Mouse (Mus musculus) ES-CJ7 (cell line): Measurements from ENCODE around the gene RPS10-NUDT3.

Experiments used
- DNase-seq: peaks from one replicate; pipeline ENCODE4 v3.0.0; 2011; ENCODE audit warnings: low read depth, low spot score

The RPS10-NUDT3 gene

DNA sequence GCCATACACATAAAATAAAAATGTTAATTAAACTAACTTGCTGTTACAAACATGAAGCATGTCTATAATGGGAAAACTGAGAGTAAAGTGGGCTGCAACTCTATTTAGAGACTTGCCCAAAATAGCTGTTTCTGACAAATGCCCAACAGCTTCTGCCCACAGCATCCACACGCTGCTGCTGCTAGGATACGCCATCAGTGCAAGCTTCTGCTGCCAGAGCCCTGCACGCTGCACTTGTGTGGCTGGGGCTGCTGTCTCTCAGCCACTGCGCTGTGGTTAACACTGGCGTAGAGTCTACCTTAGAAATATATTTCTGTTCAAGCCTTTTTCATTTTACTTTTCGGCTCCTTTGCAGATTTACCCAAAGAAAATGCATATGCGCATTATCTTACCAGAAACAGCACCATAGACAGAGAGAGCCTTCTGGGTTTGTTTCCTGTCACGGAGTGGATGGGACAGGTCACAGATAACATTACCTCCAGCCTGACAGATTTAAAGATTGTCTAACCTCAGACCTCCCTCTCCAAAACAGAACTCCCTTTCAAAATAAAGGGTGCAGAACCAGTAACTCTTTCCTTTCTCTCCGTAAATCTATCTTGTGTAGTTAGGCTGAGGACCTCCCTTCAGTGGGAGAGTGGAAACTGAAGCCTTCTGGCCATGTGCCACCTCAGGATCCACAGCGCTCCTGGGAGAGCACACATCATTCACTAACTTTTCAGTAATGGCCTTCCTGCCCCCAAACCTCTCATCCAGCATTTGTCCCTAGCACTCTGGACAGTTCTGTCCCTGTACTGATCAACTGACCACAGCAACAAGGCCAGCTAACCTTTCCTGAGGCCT, 24.1 kb downstream of the RPS10-NUDT3 start:
- DNase-seq = no peak

DNA sequence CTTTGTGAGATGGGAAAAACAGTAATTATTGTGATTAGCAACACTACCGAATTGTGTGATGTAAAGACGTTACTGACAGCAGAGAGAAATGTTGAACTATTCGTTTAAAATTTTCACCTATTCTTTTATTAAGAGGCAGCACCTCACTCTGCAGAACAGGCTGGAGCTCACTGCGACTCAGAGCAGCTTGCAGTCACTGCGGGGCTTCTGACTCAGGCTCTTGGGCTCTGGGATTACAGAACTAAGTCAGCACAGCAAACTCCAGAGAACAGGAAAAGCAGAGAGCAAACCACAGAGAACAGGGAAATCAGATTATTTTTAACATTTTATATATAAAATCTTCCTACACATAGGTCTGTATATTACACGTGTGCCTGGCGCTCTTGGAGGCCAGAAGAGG, 25.4 kb downstream of the RPS10-NUDT3 start:
- DNase-seq = no peak

DNA sequence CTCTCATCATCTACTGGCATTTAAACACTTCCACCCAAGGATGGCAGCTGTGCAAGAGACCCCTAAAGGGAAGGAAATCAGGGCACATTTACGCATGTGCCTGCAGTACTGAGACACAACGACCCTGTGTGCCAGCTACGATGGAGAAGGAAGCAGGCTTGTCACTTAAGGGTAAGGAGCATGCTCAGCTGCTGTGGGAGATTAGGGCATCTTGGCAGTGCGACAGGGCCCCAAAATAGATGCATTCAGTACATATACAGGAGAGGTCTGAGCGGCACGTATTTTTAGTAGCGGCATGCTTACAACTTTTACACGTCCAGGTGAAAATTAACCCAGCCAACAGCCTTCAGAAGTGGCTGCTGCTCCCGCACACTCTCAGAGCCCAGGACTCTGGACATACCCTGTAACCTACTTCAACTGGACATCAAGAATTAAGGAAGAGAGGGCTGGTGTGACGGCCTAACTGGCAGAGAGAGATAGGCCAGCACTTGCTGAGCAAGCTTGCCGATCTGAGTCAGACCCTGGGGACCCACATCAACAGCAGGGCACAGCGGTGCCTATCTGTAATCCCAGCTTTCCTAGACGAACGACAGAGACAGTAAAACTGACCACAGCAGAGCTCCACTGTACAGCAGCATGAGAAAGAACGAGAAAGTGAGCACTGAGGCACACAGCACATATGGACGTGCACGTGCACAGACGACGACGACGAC, 31.3 kb downstream of the RPS10-NUDT3 start:
- DNase-seq = no peak

DNA sequence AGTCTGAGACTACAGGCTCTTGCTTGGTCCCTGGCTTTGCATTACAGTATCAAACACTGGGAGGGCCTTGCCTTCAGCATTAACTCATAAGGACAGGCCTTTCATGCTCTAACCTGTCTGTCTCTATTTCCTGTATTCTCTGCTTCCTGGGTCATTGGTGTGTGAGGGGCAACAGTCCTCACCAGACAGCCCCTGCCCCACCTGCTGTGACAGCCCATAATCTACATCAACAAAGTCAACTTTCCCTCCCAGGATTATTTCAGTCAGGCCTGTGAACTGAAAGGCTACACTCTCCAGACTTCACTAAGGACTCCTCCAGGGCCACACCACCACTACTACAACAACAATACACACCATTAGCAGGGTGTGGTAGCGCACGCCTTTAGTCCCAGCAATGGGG, 32.0 kb downstream of the RPS10-NUDT3 start:
- DNase-seq = peak; percentile 72

DNA sequence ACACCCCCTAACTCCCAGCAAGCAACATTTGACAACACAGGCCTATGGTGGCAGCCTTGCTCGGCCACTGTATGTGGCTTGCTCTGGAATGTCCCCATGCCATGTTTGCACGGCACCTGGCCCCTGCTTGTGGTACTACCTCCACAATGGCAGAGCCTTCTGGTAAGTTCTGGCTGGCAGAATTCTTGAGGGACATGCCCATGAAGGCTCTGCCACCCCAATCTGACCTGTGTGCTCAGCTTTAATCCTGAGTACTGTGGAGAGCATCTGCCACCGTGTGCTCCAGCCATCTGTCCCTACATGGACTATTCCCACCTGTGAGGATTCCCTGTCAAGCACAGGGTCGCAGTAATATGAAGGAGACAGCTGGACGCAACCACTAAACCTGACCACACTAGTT, 34.2 kb downstream of the RPS10-NUDT3 start:
- DNase-seq = no peak

DNA sequence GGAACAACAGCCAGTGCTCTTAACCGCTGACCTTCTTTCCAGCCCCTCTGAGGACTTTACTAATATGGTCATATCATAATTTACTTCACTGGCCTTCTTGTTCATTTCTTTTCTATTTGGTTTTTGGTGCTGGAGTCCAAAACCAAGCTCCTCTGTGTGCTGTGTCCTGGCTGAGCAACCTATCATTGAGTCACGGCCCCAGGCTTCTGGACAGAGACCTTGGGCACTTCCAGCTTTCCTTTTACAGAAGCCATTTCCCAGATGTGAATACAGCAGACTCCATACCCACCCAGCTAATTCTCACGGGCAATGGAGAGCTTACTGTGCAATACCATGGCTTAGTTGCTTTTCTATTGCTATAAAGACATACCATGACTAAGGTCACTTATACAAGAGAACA, 34.7 kb downstream of the RPS10-NUDT3 start:
- no peak for DNase-seq

DNA sequence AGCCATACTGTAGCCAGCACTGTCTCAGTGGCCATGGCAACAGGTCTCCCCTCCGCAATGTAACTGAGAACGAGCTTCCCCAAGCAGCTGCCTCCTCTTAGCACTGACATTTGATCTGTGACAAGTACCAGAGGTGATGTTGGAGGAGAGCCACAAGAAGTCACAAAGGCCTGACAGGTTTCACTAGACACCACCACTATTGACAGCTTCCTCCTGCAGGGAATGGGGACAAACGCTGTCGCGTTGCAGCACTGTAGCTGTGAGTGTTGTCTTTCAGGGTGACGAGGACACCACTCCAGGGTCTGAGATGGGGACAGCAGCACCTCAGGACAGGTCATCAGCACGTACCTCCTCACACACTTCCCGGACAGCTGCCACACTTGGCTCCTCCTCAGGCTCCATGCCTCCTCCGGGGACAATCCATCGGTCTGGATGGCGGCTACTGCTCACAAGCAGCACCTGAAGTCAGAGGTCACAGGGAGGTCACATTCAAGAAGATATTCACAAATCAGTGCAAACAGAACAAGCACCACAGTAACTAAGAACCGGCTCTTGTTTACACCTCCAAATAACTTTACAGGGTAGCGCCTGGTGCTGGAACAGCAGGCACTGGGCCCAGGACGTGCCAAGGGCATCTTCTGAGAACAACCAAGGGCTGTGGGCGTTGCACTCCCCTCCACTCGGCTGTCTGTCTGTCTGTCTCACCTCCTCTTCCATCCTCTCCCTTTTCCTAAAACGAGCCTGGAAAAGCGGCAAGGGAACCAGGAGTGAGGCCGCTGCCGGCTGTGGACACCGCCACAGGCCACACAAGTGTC, 38.4 kb downstream of the RPS10-NUDT3 start:
- DNase-seq = no peak

DNA sequence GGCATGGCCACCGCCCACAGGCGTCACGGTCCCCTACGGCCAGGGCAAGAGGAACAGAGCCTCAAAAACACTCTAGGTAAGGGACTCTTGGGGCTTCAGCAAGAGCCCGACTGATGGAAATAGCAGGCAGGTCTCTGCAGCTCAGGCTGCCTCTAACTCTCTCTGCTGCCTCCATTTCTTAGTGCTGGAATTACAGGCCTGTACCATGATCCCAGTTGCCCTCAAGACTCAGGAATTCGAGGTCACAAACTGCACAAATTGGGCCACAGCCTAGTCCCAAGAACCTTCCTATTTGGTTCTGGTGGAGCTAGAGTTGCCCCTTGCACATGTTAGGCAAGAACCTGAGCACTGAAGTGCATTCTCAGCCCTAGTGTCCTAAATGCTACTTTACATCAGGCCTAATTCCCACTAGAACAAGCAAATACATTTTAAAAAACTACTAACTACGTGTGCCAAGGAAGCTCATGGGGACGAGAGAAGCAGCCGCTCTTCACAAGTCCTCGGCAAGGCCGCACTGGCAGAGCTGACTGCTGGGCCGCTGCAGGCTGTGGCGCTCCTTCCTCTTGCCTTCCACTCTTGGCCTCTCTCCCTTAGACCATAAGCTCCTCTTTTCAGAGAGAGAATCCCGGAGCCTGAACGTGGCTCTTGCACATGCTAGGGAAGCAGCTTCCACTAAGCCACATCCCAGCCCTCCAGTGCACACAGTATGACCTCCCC, 39.2 kb downstream of the RPS10-NUDT3 start:
- no peak for DNase-seq

DNA sequence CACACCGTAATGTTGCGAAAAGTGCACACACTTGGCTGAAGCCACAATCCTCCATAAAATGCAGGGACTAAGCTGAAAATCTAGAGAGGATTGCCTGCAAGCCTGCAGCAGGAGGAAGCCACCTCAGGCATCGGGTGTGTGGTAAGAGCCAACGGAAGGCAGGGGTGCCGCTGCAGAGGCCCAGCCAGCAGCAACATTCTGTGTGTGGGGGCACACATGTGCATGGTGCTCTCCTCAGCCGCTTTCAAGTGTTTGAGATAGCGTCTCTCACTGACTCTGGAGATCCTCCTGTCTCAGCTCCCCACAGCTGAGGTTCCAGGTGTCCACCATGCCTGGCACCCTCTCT, 42.5 kb downstream of the RPS10-NUDT3 start:
- DNase-seq = no peak

DNA sequence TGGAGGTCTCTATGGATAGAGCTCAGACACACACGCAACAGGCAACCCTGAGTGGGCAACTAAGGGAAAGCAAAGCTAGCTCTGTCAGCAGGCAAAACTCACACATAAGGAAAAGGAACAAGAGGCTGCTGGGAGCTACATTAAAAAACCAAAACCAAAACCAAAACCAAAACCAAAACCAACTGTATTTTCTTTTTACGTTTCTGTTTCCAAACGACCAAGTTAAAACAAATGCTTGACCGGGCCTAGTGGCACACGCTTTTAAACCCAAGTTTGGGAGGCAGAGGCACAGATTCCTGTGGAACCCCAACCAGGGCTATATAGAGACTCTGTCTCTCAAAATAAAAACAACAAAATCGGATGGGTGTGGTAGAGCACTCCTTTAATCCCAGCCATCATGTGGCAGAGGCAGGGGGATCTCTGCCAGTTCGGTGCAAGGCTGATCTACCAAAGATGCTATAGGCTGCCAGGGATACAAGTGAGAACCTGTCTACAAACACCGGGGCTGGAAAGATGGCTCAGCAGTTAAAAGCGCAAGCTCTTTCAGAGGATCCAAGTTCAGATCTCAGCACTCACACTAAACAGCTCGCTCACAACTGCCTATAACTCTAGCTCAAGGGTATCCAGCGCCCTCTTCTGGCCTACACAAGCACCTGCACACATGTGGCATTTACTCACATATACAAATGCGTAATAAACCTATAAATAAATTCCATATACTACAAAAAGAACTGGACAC, 43.0 kb downstream of the RPS10-NUDT3 start:
- DNase-seq = peak; percentile 60

DNA sequence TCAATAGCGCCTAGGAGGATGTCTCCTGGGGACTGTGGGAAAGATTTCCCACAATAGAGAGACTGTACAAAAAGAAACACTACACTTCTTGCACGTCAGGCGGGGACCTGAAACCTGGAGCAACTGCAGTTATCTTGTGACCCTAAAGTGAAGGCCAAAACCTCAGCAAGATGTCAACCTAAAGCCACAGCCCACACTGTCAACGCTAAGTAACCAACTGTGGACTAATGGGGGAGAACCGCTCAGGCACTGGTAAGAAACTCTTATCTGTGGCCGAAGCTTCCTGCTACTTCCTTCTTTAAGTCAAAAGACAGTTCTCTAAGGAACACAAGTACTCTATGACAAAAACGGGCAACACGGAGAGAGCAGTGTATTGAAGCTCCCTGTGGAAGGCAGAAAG, 46.8 kb downstream of the RPS10-NUDT3 start:
- no peak for DNase-seq

DNA sequence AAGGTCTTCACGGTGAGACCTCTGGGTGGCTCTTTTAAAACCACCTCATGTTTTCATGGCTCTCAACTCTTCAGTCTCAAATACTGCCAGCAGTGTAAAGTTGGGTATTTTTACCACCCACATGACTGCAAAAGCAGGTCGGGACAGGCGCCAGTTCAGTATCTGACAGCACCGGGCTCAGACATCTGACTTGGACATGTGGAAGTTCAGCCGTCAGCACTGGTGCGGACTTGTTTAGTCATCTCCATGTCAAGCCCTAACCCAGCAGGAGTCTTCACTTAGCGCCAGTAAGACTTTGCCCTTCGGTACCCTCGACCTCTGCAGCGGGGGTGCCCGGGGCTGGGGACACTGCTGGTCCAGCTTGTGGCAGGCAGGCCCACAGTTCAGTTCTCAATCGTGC, 47.8 kb downstream of the RPS10-NUDT3 start:
- DNase-seq = no peak

DNA sequence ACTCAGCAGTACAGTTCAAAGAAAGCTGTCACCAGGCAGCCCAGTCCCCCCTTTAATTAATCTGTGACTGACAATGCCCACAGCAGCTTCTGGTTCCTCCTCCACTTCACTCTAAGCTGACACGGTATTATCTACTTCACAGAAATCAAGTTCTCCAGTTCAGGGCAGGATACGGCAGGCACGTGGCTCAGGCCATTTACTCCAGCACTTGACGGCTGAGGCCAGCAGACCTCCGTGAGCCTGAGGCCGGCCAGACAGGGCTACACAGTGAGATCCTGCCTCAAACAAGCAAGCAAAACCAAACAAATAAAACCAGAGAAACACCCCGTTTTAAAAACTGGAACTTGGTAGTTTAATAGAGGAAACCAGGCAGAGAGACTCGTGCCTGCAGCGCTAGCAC, 48.4 kb downstream of the RPS10-NUDT3 start:
- DNase-seq = no peak

DNA sequence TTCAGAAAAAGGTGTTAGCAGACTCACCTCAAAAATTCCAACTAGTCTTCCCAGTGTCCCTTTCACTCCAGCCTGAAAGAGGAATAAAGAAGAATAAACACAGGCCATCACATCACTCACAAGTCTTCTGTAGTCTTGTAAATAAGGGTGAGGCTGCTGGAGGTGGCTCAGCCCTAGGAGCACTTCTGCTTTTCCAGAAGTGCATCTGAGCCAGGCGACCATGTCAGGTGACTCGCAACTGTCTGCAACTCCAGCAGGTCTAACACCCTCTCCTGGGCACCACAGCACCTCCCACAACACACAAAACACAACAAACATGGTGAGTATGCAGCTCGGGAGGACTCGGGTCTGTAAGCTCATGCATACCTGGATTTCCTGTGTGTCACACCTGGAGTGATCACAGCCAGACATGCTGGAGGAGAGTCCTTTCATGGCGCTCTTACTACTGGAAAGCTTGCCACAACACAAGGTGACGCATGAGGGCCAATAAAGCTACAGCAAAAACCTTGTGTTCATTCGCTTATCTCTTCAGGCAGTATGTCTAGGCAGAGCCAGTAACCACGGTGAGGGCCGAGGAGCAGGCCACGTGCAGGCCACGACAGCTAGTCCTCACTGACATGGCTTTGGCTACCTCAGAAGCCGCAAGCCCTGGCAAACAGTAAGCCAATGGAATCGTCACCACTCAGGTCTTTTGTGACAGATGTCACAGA, 51.7 kb downstream of the RPS10-NUDT3 start:
- no peak for DNase-seq

DNA sequence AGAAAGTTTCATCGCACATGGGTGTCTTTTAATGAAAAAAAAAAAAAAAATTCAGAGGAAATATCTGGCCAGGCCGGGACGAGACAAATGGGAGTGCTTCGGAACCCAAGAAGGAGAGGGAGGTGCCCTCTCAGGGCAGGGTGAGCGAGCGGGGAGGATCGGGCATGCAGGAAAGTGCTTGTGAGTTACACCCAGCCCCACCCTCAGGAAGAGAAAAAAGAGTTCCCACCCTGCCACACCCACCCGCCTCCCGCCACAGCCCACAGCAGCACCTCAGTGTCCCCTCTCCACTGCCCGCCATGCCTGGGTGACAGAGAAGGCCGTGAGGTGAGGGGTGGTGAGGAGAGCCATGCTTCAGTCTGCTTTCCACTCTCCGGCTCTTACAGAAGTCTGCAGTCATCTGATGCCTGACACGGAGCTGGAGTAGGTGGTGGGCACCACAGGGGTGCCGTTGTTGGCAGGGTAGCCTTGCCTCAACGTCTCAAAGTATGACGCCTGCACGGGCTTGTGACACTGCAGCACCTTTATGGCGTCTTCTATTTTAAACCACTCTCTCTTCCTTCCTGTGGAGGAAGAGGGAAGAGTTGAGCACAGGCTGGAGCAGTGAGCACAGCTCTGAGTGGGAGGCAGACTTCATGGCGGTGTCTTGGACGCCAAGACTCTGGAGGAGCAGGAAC, 54.5 kb downstream of the RPS10-NUDT3 start:
- no peak for DNase-seq

DNA sequence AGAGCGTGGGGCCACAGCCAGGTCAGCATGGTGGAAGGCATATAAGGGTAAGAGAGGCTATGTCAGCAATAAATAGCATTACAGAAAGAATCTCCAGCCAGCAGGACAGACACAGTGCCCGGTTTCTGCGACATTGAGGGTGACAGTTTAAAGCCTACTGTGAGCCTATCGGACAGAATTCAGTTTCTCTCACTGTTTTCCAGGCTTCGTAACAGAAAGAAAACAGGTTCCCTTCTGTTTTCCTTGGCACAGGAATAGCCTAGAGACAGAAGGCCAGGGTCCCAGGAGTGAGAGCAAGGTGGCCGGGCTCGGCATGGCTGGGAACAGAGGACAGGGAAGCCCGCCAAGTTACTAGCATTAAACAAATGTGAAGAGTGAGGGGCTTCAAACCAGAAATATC, 55.2 kb downstream of the RPS10-NUDT3 start:
- no peak for DNase-seq

DNA sequence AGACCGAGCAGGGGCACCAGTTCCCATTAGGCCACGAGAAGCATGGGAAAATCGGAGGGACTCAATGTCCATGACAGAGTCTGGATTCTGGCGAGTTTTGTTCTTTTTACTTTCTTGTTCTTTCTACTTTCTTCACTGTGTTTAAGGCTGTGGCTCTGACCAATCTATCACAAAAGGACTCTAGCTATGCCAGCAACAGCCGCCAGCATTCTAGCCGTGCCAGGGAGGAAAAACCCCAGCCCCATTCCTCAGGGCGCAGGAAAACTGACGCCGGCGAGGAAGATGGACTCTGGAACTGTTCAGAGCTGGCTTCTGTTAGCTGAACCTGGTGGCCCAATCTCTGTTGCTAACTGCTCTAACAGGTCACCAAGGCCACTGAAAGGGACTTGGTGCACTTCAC, 56.5 kb downstream of the RPS10-NUDT3 start:
- DNase-seq = no peak

DNA sequence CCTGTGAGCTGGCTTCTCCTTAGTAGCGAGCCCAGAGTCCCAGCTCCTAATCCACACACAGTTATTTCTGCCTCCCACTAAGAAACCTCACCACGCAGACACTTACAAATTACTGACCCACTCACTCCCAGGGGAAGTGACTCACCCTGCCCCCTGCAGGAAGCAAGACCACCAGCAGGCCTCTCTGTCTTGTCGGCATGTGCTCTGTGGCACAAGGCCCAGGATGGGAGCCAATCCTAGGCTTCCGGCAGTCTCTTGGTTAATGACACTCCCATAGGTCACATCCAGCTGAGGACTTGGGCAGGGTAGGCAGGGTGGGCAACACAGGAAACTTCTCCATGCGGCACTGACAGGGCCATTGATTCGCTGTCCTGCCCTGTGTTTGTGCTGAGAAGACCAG, 57.6 kb downstream of the RPS10-NUDT3 start:
- peak; percentile 72 for DNase-seq

DNA sequence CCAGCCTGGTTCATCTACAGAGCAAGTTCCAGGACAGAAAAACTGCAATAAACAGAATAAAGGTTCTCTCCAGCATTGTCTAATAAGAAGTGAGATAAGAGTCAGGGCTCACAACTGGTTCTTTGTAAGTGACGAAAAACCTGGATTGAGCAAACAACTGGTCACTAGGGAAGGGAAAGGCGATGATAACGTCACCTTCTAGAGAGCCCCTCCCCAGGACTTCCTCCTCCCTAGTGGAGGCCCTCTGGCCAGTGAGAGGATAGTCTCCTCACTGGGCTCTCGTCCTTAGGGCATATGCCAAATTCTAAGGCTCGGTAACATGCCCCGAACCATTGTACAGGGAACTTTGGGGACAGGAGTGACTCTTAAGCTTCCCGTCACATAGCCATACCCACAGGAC, 59.0 kb downstream of the RPS10-NUDT3 start:
- no peak for DNase-seq
